Mouse (Mus musculus): ENCODE results near the gene Zfp1. TPM values are rescaled to one million over a fixed set of nuclear protein-coding genes. Genes with fewer than 3 reads are reported as not detected.
A peak's percentile ranks its signal among the peaks of the same experiment; 100 is the strongest.

The Zfp1 gene
- polyA plus RNA-seq, 1 experiment from 2014 or later = 23.3 TPM

DNA sequence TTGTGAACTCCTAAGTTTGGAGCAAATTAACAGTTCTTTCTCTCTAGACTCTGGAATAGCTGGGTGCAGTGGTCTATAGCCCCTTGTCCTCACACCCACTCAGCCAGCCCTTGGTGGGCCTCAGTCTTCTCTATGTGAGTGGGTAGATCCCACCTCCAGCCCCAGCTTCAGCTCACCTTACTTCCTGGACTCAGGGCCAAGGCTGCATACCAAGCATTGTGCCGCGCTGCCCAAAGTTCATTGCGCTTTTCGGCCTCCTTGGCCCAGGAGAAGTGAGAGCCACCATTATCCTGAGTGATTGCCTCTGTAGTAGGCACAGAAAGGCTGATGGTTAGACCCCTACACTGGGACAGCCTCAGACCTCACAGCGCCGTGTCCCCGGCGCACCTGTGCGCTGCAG is 15.3 kb upstream of the Zfp1 start:
- DNase-seq (ENCODE audit: low spot score) (no peak), ATAC-seq (ENCODE audit: insufficient number of reproducible peaks, low FRiP score, low TSS enrichment, low read depth) (no peak)
- H3K27ac ChIP-seq (replicated peaks; ENCODE audit: low read depth, low read length) = no peak overlapping the region
- H3K36me3 ChIP-seq (ENCODE audit: control insufficient read depth, insufficient read depth, low read length) = no peaks in the 10 kb centered on the region; the same call in 1 of the 2 replicates
- H3K4me3 ChIP-seq (ENCODE audit: low read depth, low read length) = no peak overlapping the region
- no peaks in the 10 kb centered on the region for H3K4me1 ChIP-seq (ENCODE audit: control insufficient read depth, insufficient read depth, low read length)
- WGBS = 96% methylated on average over 9 of the region's 9 CpGs
- H3K4me2 ChIP-seq (ENCODE audit: low read depth, severe bottlenecking) = no peak overlapping the region
- H3K9me3 ChIP-seq (ENCODE audit: control insufficient read depth, low read length) = no peaks in the 10 kb centered on the region
- H3K9ac ChIP-seq (ENCODE audit: low read length) = no peak overlapping the region
- no peaks in the 10 kb centered on the region for H3K27me3 ChIP-seq (ENCODE audit: control insufficient read depth, insufficient read depth, low read length)

- no peaks in the 10 kb centered on the region for H3K4me1 ChIP-seq (ENCODE audit: control insufficient read depth, insufficient read depth, low read length)
- no peak for DNase-seq (ENCODE audit: low spot score)
- 90% methylated on average over 12 of the region's 12 CpGs for WGBS
- H3K27me3 ChIP-seq (ENCODE audit: control insufficient read depth, insufficient read depth, low read length) = no peaks in the 10 kb centered on the region
- H3K9ac ChIP-seq (ENCODE audit: low read length) = no peak overlapping the region; the same call in 1 of the 2 replicates
- H3K36me3 ChIP-seq (ENCODE audit: control insufficient read depth, insufficient read depth, low read length) = no peaks in the 10 kb centered on the region; the same call in 1 of the 2 replicates
- no peak overlapping the region for H3K4me3 ChIP-seq (ENCODE audit: low read depth, low read length)
- H3K4me2 ChIP-seq (ENCODE audit: low read depth, severe bottlenecking) = no peak overlapping the region
- no peak for ATAC-seq (ENCODE audit: insufficient number of reproducible peaks, low FRiP score, low TSS enrichment, low read depth)
- no peak overlapping the region for H3K27ac ChIP-seq (replicated peaks; ENCODE audit: low read depth, low read length)
- H3K9me3 ChIP-seq (ENCODE audit: control insufficient read depth, low read length) = no peaks in the 10 kb centered on the region
Observed at GRCm38 (mm10) chr8:111628401-111628800, 14.8 kb upstream of the Zfp1 start.

- H3K9ac ChIP-seq (ENCODE audit: low read length) = no peak overlapping the region
- 87% methylated on average over 19 of the region's 19 CpGs for WGBS
- H3K4me1 ChIP-seq (ENCODE audit: control insufficient read depth, insufficient read depth, low read length) = no peaks in the 10 kb centered on the region
- H3K27ac ChIP-seq (replicated peaks; ENCODE audit: low read depth, low read length) = no peak overlapping the region
- H3K27me3 ChIP-seq (ENCODE audit: control insufficient read depth, insufficient read depth, low read length) = no peaks in the 10 kb centered on the region
- H3K9me3 ChIP-seq (ENCODE audit: control insufficient read depth, low read length) = no peaks in the 10 kb centered on the region
- ATAC-seq (ENCODE audit: insufficient number of reproducible peaks, low FRiP score, low TSS enrichment, low read depth) (no peak), DNase-seq (ENCODE audit: low spot score) (no peak)
- H3K36me3 ChIP-seq (ENCODE audit: control insufficient read depth, insufficient read depth, low read length) = no peaks in the 10 kb centered on the region; the same call in 1 of the 2 replicates
- no peak overlapping the region for H3K4me2 ChIP-seq (ENCODE audit: low read depth, severe bottlenecking)
- no peak overlapping the region for H3K4me3 ChIP-seq (ENCODE audit: low read depth, low read length)
Observed at GRCm38 (mm10) chr8:111628894-111629501, 14.2 kb upstream of the Zfp1 start.

DNA sequence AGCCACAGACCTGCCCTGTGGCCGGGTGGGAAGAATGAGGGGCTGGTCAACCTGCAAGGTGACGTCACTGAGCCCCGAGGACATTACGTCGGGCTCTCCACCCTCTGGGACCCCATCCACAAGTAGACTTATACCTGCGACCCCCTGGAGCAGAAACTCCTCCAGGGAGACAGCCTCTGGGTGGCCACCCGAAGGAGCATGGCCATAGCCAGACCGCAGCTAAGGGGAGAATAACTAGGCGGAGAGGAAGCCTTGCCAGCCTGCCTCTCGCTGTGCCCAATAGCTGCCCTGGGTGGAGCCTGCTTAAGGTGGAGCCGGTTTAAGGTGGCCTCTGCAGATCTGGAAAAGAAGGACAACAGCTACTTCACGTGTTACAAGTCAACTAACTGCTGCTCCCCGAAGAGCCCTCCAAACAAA is 13.1 kb upstream of the Zfp1 start, which contains the start of gene Ldhd:
TSS of gene Ldhd (minus strand) at position 270 of the 417 bp plus-strand sequence.
- Histone ChIP-seq H3K27ac (replicated peaks; ENCODE audit: low read depth, low read length) (no peak within 1 kb of the TSS), H3K36me3 (ENCODE audit: control insufficient read depth, insufficient read depth, low read length) (no peaks in the 10 kb centered on the region), H3K4me2 (ENCODE audit: low read depth, severe bottlenecking) (peak within 1 kb of the TSS; percentile 1; the same call in 1 of the 2 replicates), H3K4me1 (ENCODE audit: control insufficient read depth, insufficient read depth, low read length) (no peaks in the 10 kb centered on the region), H3K9me3 (ENCODE audit: control insufficient read depth, low read length) (no peaks in the 10 kb centered on the region), H3K9ac (ENCODE audit: low read length) (no peak within 1 kb of the TSS), H3K4me3 (ENCODE audit: low read depth, low read length) (no peak within 1 kb of the TSS), H3K27me3 (ENCODE audit: control insufficient read depth, insufficient read depth, low read length) (no peaks in the 10 kb centered on the region)
- WGBS = 24% methylated on average over 13 of the region's 13 CpGs
- ATAC-seq (ENCODE audit: insufficient number of reproducible peaks, low FRiP score, low TSS enrichment, low read depth) (no peak), DNase-seq (ENCODE audit: low spot score) (no peak)

DNA sequence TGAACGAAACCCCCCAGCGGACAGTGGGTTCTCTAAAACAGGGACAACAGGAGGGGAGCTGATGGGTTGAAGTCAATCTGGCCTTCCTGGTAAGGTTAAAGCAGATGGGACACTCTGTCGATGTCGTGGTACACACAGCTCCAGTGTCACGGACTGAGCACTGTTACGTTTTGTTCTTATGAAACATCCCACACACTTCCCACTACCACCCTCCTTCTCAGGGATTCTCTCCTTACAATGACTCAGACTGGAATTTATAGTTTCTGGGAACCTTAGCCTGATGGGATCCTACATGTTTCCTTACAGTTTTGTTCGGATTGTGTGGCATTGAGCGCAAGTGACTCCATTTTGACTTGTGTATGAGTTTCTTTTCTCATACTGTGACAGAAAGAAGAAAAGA is 11.6 kb upstream of the Zfp1 start:
- Histone ChIP-seq H3K4me3 (ENCODE audit: low read depth, low read length) (no peak overlapping the region), H3K4me1 (ENCODE audit: control insufficient read depth, insufficient read depth, low read length) (no peaks in the 10 kb centered on the region), H3K36me3 (ENCODE audit: control insufficient read depth, insufficient read depth, low read length) (no peaks in the 10 kb centered on the region), H3K4me2 (ENCODE audit: low read depth, severe bottlenecking) (no peak overlapping the region), H3K9me3 (ENCODE audit: control insufficient read depth, low read length) (no peaks in the 10 kb centered on the region), H3K27me3 (ENCODE audit: control insufficient read depth, insufficient read depth, low read length) (no peaks in the 10 kb centered on the region), H3K9ac (ENCODE audit: low read length) (no peak overlapping the region), H3K27ac (replicated peaks; ENCODE audit: low read depth, low read length) (no peak overlapping the region)
- ATAC-seq (ENCODE audit: insufficient number of reproducible peaks, low FRiP score, low TSS enrichment, low read depth) = no peak
- WGBS = 93% methylated on average over 8 of the region's 8 CpGs
- no peak for DNase-seq (ENCODE audit: low spot score)

DNA sequence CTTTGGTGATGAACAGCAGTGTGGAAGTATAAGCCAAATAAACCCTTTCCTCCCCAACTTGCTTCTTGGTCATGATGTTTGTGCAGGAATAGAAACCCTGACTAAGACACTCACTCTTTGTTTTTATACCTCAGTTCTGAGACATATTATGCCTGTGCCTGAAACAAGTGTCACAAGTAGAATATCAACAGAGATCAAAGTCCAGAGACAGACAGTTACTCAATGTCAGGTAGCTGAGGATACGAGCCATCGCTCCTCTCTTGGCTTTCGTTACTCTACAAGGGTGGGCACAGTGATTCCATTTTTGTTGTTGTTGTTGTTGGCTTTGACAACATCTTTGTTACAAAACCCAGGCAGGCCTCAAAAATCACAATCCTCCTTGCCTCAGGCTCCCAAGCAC is 10.2 kb upstream of the Zfp1 start:
- no peak overlapping the region for H3K27ac ChIP-seq (replicated peaks; ENCODE audit: low read depth, low read length)
- H3K4me1 ChIP-seq (ENCODE audit: control insufficient read depth, insufficient read depth, low read length) = no peaks in the 10 kb centered on the region
- H3K9me3 ChIP-seq (ENCODE audit: control insufficient read depth, low read length) = no peaks in the 10 kb centered on the region
- 92% methylated on average over 3 of the region's 3 CpGs for WGBS
- H3K4me3 ChIP-seq (ENCODE audit: low read depth, low read length) = no peak overlapping the region
- DNase-seq (ENCODE audit: low spot score) = no peak
- no peaks in the 10 kb centered on the region for H3K36me3 ChIP-seq (ENCODE audit: control insufficient read depth, insufficient read depth, low read length)
- H3K27me3 ChIP-seq (ENCODE audit: control insufficient read depth, insufficient read depth, low read length) = no peaks in the 10 kb centered on the region
- H3K4me2 ChIP-seq (ENCODE audit: low read depth, severe bottlenecking) = no peak overlapping the region
- ATAC-seq (ENCODE audit: insufficient number of reproducible peaks, low FRiP score, low TSS enrichment, low read depth) = no peak
- no peak overlapping the region for H3K9ac ChIP-seq (ENCODE audit: low read length)

DNA sequence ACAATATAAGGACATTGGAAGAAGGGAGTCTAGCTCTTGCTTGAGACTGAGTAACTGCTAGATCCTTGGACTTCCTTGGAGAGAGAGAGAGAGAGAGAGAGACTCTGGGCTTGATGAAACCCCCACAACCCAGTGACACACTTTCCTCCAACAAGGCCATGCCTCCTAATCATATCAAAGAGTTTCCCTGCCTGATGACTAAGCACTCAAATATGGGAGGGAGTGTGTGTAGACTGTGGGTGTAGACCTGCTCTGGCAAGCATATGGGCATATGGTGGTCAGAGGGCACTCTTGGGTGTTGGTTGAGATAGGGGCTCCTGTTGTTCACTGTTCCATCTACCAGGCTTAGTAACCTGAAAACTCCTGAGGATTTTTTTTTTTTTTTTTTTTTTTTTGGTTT is 5.1 kb upstream of the Zfp1 start:
- DNase-seq (ENCODE audit: low spot score) (no peak), ATAC-seq (ENCODE audit: insufficient number of reproducible peaks, low FRiP score, low TSS enrichment, low read depth) (no peak)
- Histone ChIP-seq H3K4me1 (ENCODE audit: control insufficient read depth, insufficient read depth, low read length) (0 out of 2 replicates have a peak, but pooled peaks cover 4% of the 10 kb centered on the region), H3K4me2 (ENCODE audit: low read depth, severe bottlenecking) (no peak overlapping the region), H3K36me3 (ENCODE audit: control insufficient read depth, insufficient read depth, low read length) (no peaks in the 10 kb centered on the region), H3K9ac (ENCODE audit: low read length) (no peak overlapping the region), H3K4me3 (ENCODE audit: low read depth, low read length) (no peak overlapping the region), H3K27ac (replicated peaks; ENCODE audit: low read depth, low read length) (no peak overlapping the region), H3K9me3 (ENCODE audit: control insufficient read depth, low read length) (no peaks in the 10 kb centered on the region), H3K27me3 (ENCODE audit: control insufficient read depth, insufficient read depth, low read length) (no peaks in the 10 kb centered on the region)

DNA sequence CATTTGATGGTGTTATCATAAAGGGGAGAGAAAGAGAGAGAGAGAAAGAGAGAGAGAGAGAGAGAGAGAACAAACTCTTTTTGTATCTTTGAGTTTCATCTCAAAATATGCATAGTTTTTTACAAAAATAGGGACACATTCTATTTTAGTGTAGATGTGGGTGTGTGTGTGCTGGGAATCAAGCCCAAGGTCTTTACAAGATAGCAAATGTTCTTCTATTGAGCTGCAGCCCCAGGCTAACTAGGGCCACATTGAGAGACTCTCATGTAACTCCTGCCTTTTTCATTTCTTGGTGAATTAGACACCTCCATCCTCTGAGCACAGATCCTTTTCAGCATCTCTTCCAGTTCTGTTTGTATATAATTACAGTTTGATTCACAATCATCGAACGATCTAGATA is 2.1 kb upstream of the Zfp1 start:
- H3K27me3 ChIP-seq (ENCODE audit: control insufficient read depth, insufficient read depth, low read length) = no peaks in the 10 kb centered on the region
- 0 out of 2 replicates have a peak, but pooled peaks cover 4% of the 10 kb centered on the region for H3K4me1 ChIP-seq (ENCODE audit: control insufficient read depth, insufficient read depth, low read length)
- WGBS = 93% methylated on average over 2 of the region's 2 CpGs
- H3K9ac ChIP-seq (ENCODE audit: low read length) = no peak overlapping the region
- DNase-seq (ENCODE audit: low spot score) (no peak), ATAC-seq (ENCODE audit: insufficient number of reproducible peaks, low FRiP score, low TSS enrichment, low read depth) (no peak)
- H3K27ac ChIP-seq (replicated peaks; ENCODE audit: low read depth, low read length) = no peak overlapping the region
- H3K36me3 ChIP-seq (ENCODE audit: control insufficient read depth, insufficient read depth, low read length) = no peaks in the 10 kb centered on the region
- no peak overlapping the region for H3K4me2 ChIP-seq (ENCODE audit: low read depth, severe bottlenecking)
- H3K4me3 ChIP-seq (ENCODE audit: low read depth, low read length) = no peak overlapping the region
- H3K9me3 ChIP-seq (ENCODE audit: control insufficient read depth, low read length) = no peaks in the 10 kb centered on the region

- no peaks in the 10 kb centered on the region for H3K9me3 ChIP-seq (ENCODE audit: control insufficient read depth, low read length)
- H3K9ac ChIP-seq (ENCODE audit: low read length) = no peak overlapping the region
- WGBS = 74% methylated on average over 5 of the region's 5 CpGs
- 0 out of 2 replicates have a peak, but pooled peaks cover 4% of the 10 kb centered on the region for H3K4me1 ChIP-seq (ENCODE audit: control insufficient read depth, insufficient read depth, low read length)
- H3K4me3 ChIP-seq (ENCODE audit: low read depth, low read length) = peak overlapping the region; percentile 66
- DNase-seq (ENCODE audit: low spot score) = no peak
- H3K36me3 ChIP-seq (ENCODE audit: control insufficient read depth, insufficient read depth, low read length) = no peaks in the 10 kb centered on the region
- H3K27ac ChIP-seq (replicated peaks; ENCODE audit: low read depth, low read length) = 0 out of 2 replicates have a peak overlapping the region, but pooled peaks have one; percentile 68
- peak overlapping the region; percentile 60 for H3K4me2 ChIP-seq (ENCODE audit: low read depth, severe bottlenecking)
- H3K27me3 ChIP-seq (ENCODE audit: control insufficient read depth, insufficient read depth, low read length) = no peaks in the 10 kb centered on the region
- no peak for ATAC-seq (ENCODE audit: insufficient number of reproducible peaks, low FRiP score, low TSS enrichment, low read depth)
Observed at GRCm38 (mm10) chr8:111642496-111642895, 705 bp upstream of the Zfp1 start.
